Mouse (Mus musculus) stomach, embryonic 15.5 days (tissue): ENCODE measurements around the gene Aqp11. TPM values are rescaled to one million over a fixed set of nuclear protein-coding genes. Genes with fewer than 3 reads are reported as not detected.

Source experiments
- ATAC-seq: fragments of 200-750 bp; cut with Nextera tagmentation; 2 replicates; pipeline ENCODE4 v1.8.0; 2017; ENCODE audit warnings: low read depth, moderate number of reproducible peaks, moderate TSS enrichment; ENCODE audit not compliant: insufficient read depth, low FRiP score
- H3K27ac ChIP-seq: fragments of 300-500 bp; sonication (generic); 2 replicates; pipeline ENCODE4 v1.5.1; 2015; ENCODE audit warnings: mild to moderate bottlenecking, inconsistent platforms
- H3K27me3 ChIP-seq: fragments of 300-500 bp; sonication (generic); replicated peaks from 2 replicates; pipeline ENCODE4 v1.6.1; 2015; ENCODE audit warnings: inconsistent platforms
- H3K36me3 ChIP-seq: fragments of 300-500 bp; sonication (generic); 2 replicates; pipeline ENCODE4 v1.6.1; 2015; ENCODE audit warnings: inconsistent platforms
- H3K4me1 ChIP-seq: fragments of 300-500 bp; sonication (generic); 2 replicates; pipeline ENCODE4 v1.6.1; 2015; ENCODE audit warnings: inconsistent platforms
- H3K4me2 ChIP-seq: fragments of 300-500 bp; sonication (generic); 2 replicates; pipeline ENCODE4 v1.6.1; 2015; ENCODE audit warnings: mild to moderate bottlenecking, inconsistent platforms
- H3K4me3 ChIP-seq: fragments of 300-500 bp; sonication (generic); replicated peaks from 2 replicates; pipeline ENCODE4 v1.5.1; 2015; ENCODE audit warnings: inconsistent platforms
- H3K9ac ChIP-seq: fragments of 300-500 bp; sonication (generic); 2 replicates; pipeline ENCODE4 v1.6.1; 2015; ENCODE audit warnings: inconsistent platforms
- H3K9me3 ChIP-seq: fragments of 300-500 bp; sonication (generic); 2 replicates; pipeline ENCODE4 v1.6.1; 2016; ENCODE audit warnings: inconsistent platforms
- WGBS: fragments of 180-500 bp; shearing (Covaris S2); methylation state at CpG from one replicate; pipeline ENCODE4 v1.1.7; 2015; 5-methylcytosine and 5-hydroxymethylcytosine counted together
- polyA plus RNA-seq: library from polyadenylated mRNA; unstranded; fragments of >200 nt; fragmentation: Nextera tagmentation; extraction: Ambion mirVana; gene quantifications from 2 replicates; pipeline ENCODE4 v1.2.1, GENCODE M21; 2015

Gene Aqp11
- polyA plus RNA-seq, 1 experiment from 2014 or later: 19.0 TPM

- H3K9me3 ChIP-seq: no peaks in the 10 kb centered on the region
- H3K4me3 ChIP-seq: no peak overlapping the region
- no peak overlapping the region for H3K27ac ChIP-seq
- no peaks in the 10 kb centered on the region for H3K27me3 ChIP-seq
- peaks cover 22% of the 10 kb centered on the region for H3K36me3 ChIP-seq
- no peak overlapping the region for H3K4me2 ChIP-seq
- ATAC-seq: no peak
- no peaks in the 10 kb centered on the region for H3K4me1 ChIP-seq
- 85% methylated on average over 11 of the region's 11 CpGs for WGBS
- no peak overlapping the region for H3K9ac ChIP-seq
Observed at GRCm38 (mm10) chr7:97723646-97724538, 14.2 kb downstream of the Aqp11 start.

DNA sequence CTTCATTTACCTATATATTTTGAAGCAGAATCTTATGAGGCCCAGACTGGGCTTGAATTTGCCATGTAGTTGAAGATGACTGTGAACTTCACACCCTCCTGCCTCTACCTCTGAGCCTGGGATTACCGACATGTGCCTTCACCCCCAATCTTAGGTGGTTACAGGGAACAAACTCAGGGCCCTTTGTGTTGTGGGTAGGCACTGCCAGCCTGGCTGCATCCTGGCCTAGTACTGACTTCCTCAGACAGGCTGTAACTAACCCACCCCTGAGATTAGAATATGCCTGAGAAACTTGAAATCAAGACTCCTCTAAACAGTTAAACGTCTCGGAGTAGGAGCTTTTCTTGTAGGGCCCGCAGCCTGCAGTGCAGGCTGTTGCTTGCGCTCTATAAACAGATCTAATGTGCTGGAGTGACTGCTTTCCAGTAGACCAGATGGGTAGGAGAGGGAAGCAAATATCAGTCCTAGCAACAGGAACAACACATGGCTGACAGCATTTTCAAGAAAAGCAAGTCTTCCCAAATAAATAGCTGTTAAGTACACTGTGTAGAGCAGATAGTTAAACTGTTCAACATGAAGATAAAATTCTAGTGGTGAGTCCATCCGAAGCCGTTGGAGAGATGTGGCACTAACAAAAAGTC lies 15.7 kb downstream of the Aqp11 start:
- Histone ChIP-seq H3K9me3 (no peaks in the 10 kb centered on the region), H3K27ac (no peak overlapping the region), H3K4me3 (no peak overlapping the region), H3K36me3 (peaks cover 24% of the 10 kb centered on the region), H3K4me2 (no peak overlapping the region), H3K9ac (no peak overlapping the region), H3K27me3 (no peaks in the 10 kb centered on the region), H3K4me1 (no peaks in the 10 kb centered on the region)
- 88% methylated on average over 7 of the region's 7 CpGs for WGBS
- no peak for ATAC-seq

GRCm38 (mm10) chr7:97720109-97720508 lies 18.0 kb downstream of the Aqp11 start:
- no peak overlapping the region for H3K4me2 ChIP-seq
- WGBS: 83% methylated on average over 5 of the region's 5 CpGs
- no peak overlapping the region for H3K4me3 ChIP-seq
- ATAC-seq: no peak
- H3K9me3 ChIP-seq: no peaks in the 10 kb centered on the region
- H3K4me1 ChIP-seq: no peaks in the 10 kb centered on the region
- peaks cover 24% of the 10 kb centered on the region for H3K36me3 ChIP-seq
- H3K27me3 ChIP-seq: no peaks in the 10 kb centered on the region
- H3K27ac ChIP-seq: no peak overlapping the region
- no peak overlapping the region for H3K9ac ChIP-seq

- H3K4me1 ChIP-seq: no peaks in the 10 kb centered on the region
- no peak overlapping the region for H3K4me2 ChIP-seq
- no peak overlapping the region for H3K4me3 ChIP-seq
- WGBS: 83% methylated on average over 5 of the region's 5 CpGs
- H3K9ac ChIP-seq: no peak overlapping the region
- H3K27ac ChIP-seq: no peak overlapping the region
- no peak for ATAC-seq
- H3K36me3 ChIP-seq: peaks cover 33% of the 10 kb centered on the region
- H3K9me3 ChIP-seq: no peaks in the 10 kb centered on the region
- H3K27me3 ChIP-seq: no peaks in the 10 kb centered on the region
Observed at GRCm38 (mm10) chr7:97719078-97719477, 19.0 kb downstream of the Aqp11 start.

- Histone ChIP-seq H3K4me3 (no peak overlapping the region), H3K36me3 (peaks cover 44% of the 10 kb centered on the region), H3K4me2 (no peak overlapping the region), H3K9ac (no peak overlapping the region), H3K4me1 (no peaks in the 10 kb centered on the region), H3K9me3 (no peaks in the 10 kb centered on the region), H3K27ac (no peak overlapping the region), H3K27me3 (no peaks in the 10 kb centered on the region)
- no peak for ATAC-seq
- WGBS: 86% methylated on average over 1 of the region's 1 CpGs
Observed at GRCm38 (mm10) chr7:97717326-97717725, 20.8 kb downstream of the Aqp11 start.

DNA sequence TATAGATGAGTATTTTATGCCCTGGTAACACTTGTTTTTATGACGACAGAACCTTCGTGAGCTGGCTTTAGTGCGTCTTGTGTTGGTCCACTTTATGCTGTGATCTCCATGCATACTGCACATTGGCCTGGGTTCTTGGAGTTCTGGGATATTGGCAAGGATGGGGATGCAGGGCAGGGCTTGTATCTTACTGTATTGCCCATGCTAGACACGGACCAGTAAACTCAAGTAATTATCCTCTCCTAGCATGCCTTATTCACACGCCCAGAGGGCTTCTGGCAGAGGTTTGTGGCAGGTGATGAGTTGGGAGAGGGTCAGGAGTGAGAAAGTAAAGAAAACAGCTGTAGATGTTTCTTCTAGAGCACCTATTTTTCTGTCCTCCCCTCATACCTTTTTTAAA lies 23.4 kb downstream of the Aqp11 start:
- H3K27me3 ChIP-seq: no peaks in the 10 kb centered on the region
- H3K36me3 ChIP-seq: peaks cover 34% of the 10 kb centered on the region
- H3K9me3 ChIP-seq: no peaks in the 10 kb centered on the region
- H3K4me2 ChIP-seq: no peak overlapping the region
- no peak overlapping the region for H3K27ac ChIP-seq
- no peak overlapping the region for H3K9ac ChIP-seq
- no peak overlapping the region for H3K4me3 ChIP-seq
- no peak for ATAC-seq
- H3K4me1 ChIP-seq: no peaks in the 10 kb centered on the region
- WGBS: 92% methylated on average over 5 of the region's 5 CpGs

- Histone ChIP-seq H3K4me2 (no peak overlapping the region), H3K4me3 (no peak overlapping the region), H3K36me3 (peaks cover 17% of the 10 kb centered on the region), H3K9ac (no peak overlapping the region), H3K9me3 (no peaks in the 10 kb centered on the region), H3K27ac (no peak overlapping the region), H3K4me1 (no peaks in the 10 kb centered on the region), H3K27me3 (no peaks in the 10 kb centered on the region)
- 0 out of 2 replicates have a peak, but pooled peaks have one; percentile 50 for ATAC-seq
- WGBS: 78% methylated on average over 3 of the region's 3 CpGs
Observed at GRCm38 (mm10) chr7:97709204-97709603, 28.9 kb downstream of the Aqp11 start.

DNA sequence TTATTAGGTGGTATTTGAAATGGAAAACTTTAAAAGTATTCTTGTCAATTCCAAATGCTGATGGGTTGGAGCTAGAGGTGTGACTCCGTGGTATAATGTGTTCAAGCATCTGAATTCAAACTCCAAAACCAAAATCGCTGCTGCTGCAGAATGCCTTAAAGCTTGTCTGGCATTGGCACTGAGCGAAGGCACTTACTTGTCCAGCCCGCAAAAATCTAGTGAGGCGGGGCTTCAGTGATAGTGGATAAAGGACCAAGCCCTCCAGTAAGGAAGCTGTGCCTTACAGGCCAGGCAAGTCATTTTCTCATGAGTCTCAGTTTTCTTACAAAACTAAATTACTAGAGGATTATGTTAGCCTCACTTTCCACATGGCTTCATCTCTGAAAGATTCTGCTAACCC lies 30.3 kb downstream of the Aqp11 start:
- WGBS: 89% methylated on average over 5 of the region's 5 CpGs
- Histone ChIP-seq H3K36me3 (peaks cover 8% of the 10 kb centered on the region), H3K27me3 (no peaks in the 10 kb centered on the region), H3K27ac (no peak overlapping the region), H3K9me3 (no peaks in the 10 kb centered on the region), H3K4me1 (no peaks in the 10 kb centered on the region), H3K9ac (no peak overlapping the region), H3K4me2 (no peak overlapping the region), H3K4me3 (no peak overlapping the region)
- ATAC-seq: no peak

GRCm38 (mm10) chr7:97707123-97707522 lies 31.0 kb downstream of the Aqp11 start:
- H3K27ac ChIP-seq: no peak overlapping the region
- no peak for ATAC-seq
- no peaks in the 10 kb centered on the region for H3K27me3 ChIP-seq
- no peak overlapping the region for H3K9ac ChIP-seq
- no peak overlapping the region for H3K4me3 ChIP-seq
- 82% methylated on average over 4 of the region's 4 CpGs for WGBS
- no peaks in the 10 kb centered on the region for H3K9me3 ChIP-seq
- H3K4me2 ChIP-seq: no peak overlapping the region
- peaks cover 5% of the 10 kb centered on the region; the same call in 1 of the 2 replicates for H3K36me3 ChIP-seq
- H3K4me1 ChIP-seq: no peaks in the 10 kb centered on the region

DNA sequence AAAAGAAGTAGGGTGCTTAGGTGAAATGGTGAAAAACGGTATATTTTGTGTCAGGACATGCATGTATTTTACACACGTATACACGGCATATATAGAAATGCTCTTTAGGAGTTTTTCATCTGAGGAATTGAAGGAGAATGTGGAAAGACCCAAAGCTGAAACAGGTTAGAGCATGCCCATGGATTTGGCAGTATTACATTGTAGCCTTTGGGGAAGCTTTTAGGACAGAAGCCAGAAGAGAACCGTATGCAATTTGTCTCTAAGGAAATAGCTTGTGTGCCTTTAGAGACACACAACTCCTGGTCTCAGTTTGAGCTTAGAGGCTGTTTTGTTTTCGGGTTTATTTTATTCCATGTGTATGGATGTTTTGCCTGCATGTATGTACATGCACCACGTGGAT lies 37.0 kb downstream of the Aqp11 start:
- no peak overlapping the region for H3K9ac ChIP-seq
- no peak for ATAC-seq
- H3K4me3 ChIP-seq: no peak overlapping the region
- H3K4me1 ChIP-seq: peaks cover 2% of the 10 kb centered on the region; the same call in 1 of the 2 replicates
- 0 out of 2 replicates have a peak, but pooled peaks cover 2% of the 10 kb centered on the region for H3K36me3 ChIP-seq
- 73% methylated on average over 6 of the region's 6 CpGs for WGBS
- H3K27me3 ChIP-seq: no peaks in the 10 kb centered on the region
- H3K27ac ChIP-seq: 0 out of 2 replicates have a peak overlapping the region, but pooled peaks have one; percentile 31
- no peaks in the 10 kb centered on the region for H3K9me3 ChIP-seq
- no peak overlapping the region for H3K4me2 ChIP-seq

GRCm38 (mm10) chr7:97700173-97700572 lies 37.9 kb downstream of the Aqp11 start:
- Histone ChIP-seq H3K4me2 (no peak overlapping the region), H3K9me3 (no peaks in the 10 kb centered on the region), H3K27ac (no peak overlapping the region), H3K4me1 (peaks cover 7% of the 10 kb centered on the region; the same call in 1 of the 2 replicates), H3K4me3 (no peak overlapping the region), H3K36me3 (0 out of 2 replicates have a peak, but pooled peaks cover 2% of the 10 kb centered on the region), H3K27me3 (no peaks in the 10 kb centered on the region), H3K9ac (no peak overlapping the region)
- 91% methylated on average over 4 of the region's 4 CpGs for WGBS
- no peak for ATAC-seq
